Mouse (Mus musculus) mammary gland, adult 2 months (tissue): ENCODE results near the gene Cwc15. TPM values are rescaled to one million over a fixed set of nuclear protein-coding genes. Genes with fewer than 3 reads are reported as not detected.

ENCODE experiments used
- polyA plus RNA-seq: library from polyadenylated mRNA; depleted of rRNA; stranded (reverse); fragments of >200 nt; gene quantifications from 2 replicates; pipeline ENCODE4 v1.2.3, GENCODE M21; 2012; ENCODE audit warnings: low replicate concordance; rRNA removed

The Cwc15 gene
- 4.8 and 11.4 TPM in 2 replicates for polyA plus RNA-seq

DNA sequence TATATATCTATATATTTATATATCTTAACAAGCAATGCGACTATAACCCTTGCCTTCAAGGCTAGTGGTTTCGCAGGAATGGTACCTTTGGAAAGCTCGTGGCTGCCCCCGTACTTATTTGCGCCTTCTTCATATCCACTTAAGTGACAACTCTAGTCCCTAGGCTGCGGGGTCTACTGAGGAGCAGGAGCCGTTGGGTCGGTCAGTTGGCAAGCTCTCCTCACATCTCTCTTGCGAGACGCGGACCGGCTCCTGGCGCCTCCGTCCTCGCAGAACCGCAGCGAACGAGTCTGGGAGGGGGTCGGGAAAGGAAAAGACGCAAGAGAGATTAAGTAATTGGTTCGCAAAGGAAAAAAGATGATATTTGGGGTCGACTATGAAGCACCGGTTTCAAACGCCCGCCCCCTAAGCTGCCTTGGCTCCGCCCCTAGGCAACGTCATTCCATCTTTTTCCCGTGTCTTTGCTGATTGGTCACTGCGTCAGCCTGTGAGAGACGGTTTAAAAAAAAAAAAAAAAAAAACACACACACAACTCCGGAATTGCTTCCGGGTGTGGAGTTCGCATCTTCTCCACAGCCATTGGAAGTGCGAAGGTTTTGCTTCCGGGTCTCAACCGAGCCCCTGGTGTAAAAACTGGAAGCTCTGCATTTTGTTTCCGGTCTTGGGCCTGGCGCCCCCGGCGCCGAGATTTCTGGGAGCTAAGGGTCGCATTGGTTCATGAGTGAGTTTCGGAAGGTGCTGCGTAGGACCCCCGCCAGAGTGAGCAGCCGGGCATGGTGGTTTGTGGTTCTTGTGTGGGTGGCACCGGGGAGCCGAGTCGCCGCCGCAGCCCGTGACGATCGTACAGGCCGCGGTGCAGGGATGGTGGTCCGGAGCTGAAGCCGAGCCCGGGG is at the start of gene Cwc15, which contains the start of gene Kdm4d:
Gene Cwc15 (plus strand): TSS at position 595 of the 893 bp plus-strand sequence.
Gene Kdm4d (minus strand): TSS at position 460 of the 893 bp plus-strand sequence.

Other genes with a start within 250 kb of the Cwc15 start
- gene Sesn3, start 225.6 kb upstream of the Cwc15 start, polyA plus RNA-seq, result 13.7 and 27.5 TPM in 2 replicates
- 28.4 and 75.8 TPM in 2 replicates for gene Endod1, start 119.1 kb upstream of the Cwc15 start, polyA plus RNA-seq
- 0.19 and 0.34 TPM in 2 replicates for gene Kdm4d, start 135 bp upstream of the Cwc15 start, polyA plus RNA-seq
- 40.1 and 73.9 TPM in 2 replicates for gene Amotl1, start 144.4 kb downstream of the Cwc15 start, polyA plus RNA-seq
- gene Piwil4, start 240.1 kb downstream of the Cwc15 start, polyA plus RNA-seq, result 0.25 and 0.50 TPM in 2 replicates